Mouse (Mus musculus): Measurements from ENCODE around the gene Samd8.

DNA sequence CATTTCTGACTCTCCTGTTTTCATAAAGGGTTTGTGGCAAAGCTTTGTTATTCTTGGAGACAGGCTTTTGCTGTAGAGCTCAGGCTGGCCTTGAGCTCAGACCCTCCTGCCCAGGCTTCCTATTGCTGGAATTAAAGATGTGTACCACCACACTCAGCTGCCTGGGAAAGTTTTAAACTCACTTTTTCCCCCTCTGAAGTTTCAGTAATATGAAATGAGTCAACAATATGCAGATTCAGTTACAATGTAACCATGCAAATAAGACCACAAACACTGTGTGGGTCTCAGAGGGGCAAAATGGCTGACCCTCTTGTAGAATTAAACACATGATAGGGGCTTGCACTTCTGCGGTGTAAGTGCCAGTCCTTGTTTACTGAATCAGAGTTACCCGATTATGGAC lies 55.9 kb downstream of the Samd8 start:
- no peak for TF ChIP-seq EP300 (IDR thresholded peaks at IDR 0.05; ENCODE audit: insufficient read depth, low read depth, low read length)
- no peak for TF ChIP-seq POLR2A (IDR thresholded peaks at IDR 0.05; ENCODE audit: insufficient read depth, low read depth, low read length)
- TF ChIP-seq CTCF (IDR thresholded peaks at IDR 0.05), result no peak
